In genomic region chr2:122370101-122370750, GRCm38 (mm10) we compare ENCODE assay signal across 16 mouse cellular contexts. TPM values are rescaled to one million over a fixed set of nuclear protein-coding genes. Genes with fewer than 3 reads are reported as not detected.
DNase-seq lines count a peak whose midpoint lies in the region; ATAC-seq lines count a peak whose summit lies in the region.
"Had no signal": no experiment of that assay in that cellular context is flagged by ENCODE, and none has a peak within 500 bp of the region (broad histone marks: within the 10 kb centered on the region; RNA-seq: fewer than 3 reads in every experiment).

No protein-coding gene starts in this region.

- no peaks in the 10 kb centered on the region for H3K9me3 ChIP-seq in hindbrain, embryonic 10.5 days
- H3K9me3 ChIP-seq in hindbrain, embryonic 13.5 days, result no peaks in the 10 kb centered on the region
- no peaks in the 10 kb centered on the region for H3K9me3 ChIP-seq in hindbrain, embryonic 15.5 days
- H3K9me3 ChIP-seq: embryonic facial prominence, embryonic 12.5 days; forebrain, embryonic 12.5 days had no signal

- H3K27me3 ChIP-seq in hindbrain, embryonic 10.5 days (ENCODE audit: insufficient read depth, poor library complexity, severe bottlenecking), result peaks cover 22% of the 10 kb centered on the region
- peaks cover 8% of the 10 kb centered on the region; the same call in 1 of the 2 replicates for H3K27me3 ChIP-seq in hindbrain, embryonic 13.5 days
- no peaks in the 10 kb centered on the region for H3K27me3 ChIP-seq in hindbrain, embryonic 15.5 days
- H3K27me3 ChIP-seq: embryonic facial prominence, embryonic 12.5 days had no signal

- DNase-seq in hindbrain, embryonic 10.5 days (ENCODE audit: low spot score), result no peak
- DNase-seq in 416B (ENCODE audit: low read depth), result peak; percentile 45
- peak; percentile 80 for DNase-seq in A20 (ENCODE audit: low read depth, low spot score)
- DNase-seq in adrenal gland, adult 18-20 months (ENCODE audit: low spot score in 2 of 2), result no peak
- no peak for DNase-seq in gastrocnemius, adult 8-10 months (ENCODE audit: low spot score in 2 of 2)
- no peak for DNase-seq in spleen, postnatal 36 days (ENCODE audit: low spot score in 2 of 2)
- DNase-seq: adrenal gland, adult 8-10 months; gastrocnemius, postnatal 10 days; layer of hippocampus, adult 9-11 months; right cerebral cortex, postnatal 14 days had no signal

- 0 out of 2 replicates have a peak overlapping the region, but pooled peaks have one; percentile 96 for H3K4me3 ChIP-seq in hindbrain, embryonic 10.5 days
- no peak overlapping the region for H3K4me3 ChIP-seq in hindbrain, embryonic 13.5 days
- no peak overlapping the region for H3K4me3 ChIP-seq in hindbrain, embryonic 15.5 days

- no peak for ATAC-seq in hindbrain, embryonic 13.5 days (ENCODE audit: low FRiP score)
- ATAC-seq in hindbrain, embryonic 15.5 days (ENCODE audit: low FRiP score, low read depth), result no peak

- no peak overlapping the region for H3K9ac ChIP-seq in hindbrain, embryonic 13.5 days
- H3K9ac ChIP-seq in hindbrain, embryonic 15.5 days, result no peak overlapping the region

- 0 out of 2 replicates have a peak, but pooled peaks cover 8% of the 10 kb centered on the region for H3K36me3 ChIP-seq in hindbrain, embryonic 10.5 days
- no peaks in the 10 kb centered on the region for H3K36me3 ChIP-seq in hindbrain, embryonic 13.5 days
- no peaks in the 10 kb centered on the region for H3K36me3 ChIP-seq in hindbrain, embryonic 15.5 days
- H3K36me3 ChIP-seq: embryonic facial prominence, embryonic 12.5 days; forebrain, embryonic 12.5 days had no signal

- WGBS in hindbrain, embryonic 10.5 days, result 21% methylated on average over 10 of the region's 10 CpGs
- 22% methylated on average over 10 of the region's 10 CpGs for WGBS in hindbrain, embryonic 13.5 days
- 28% methylated on average over 10 of the region's 10 CpGs for WGBS in hindbrain, embryonic 15.5 days

- H3K4me2 ChIP-seq in hindbrain, embryonic 13.5 days, result no peak overlapping the region
- peak overlapping the region; percentile 86 for H3K4me2 ChIP-seq in hindbrain, embryonic 15.5 days

- H3K4me1 ChIP-seq in hindbrain, embryonic 10.5 days (replicated peaks), result peaks cover 41% of the 10 kb centered on the region
- peaks cover 38% of the 10 kb centered on the region for H3K4me1 ChIP-seq in hindbrain, embryonic 13.5 days (replicated peaks)
- peaks cover 44% of the 10 kb centered on the region for H3K4me1 ChIP-seq in hindbrain, embryonic 15.5 days (replicated peaks)

- H3K27ac ChIP-seq in hindbrain, embryonic 10.5 days, result no peak overlapping the region
- no peak overlapping the region for H3K27ac ChIP-seq in hindbrain, embryonic 13.5 days
- H3K27ac ChIP-seq in hindbrain, embryonic 15.5 days (replicated peaks), result no peak overlapping the region
- H3K27ac ChIP-seq: embryonic facial prominence, embryonic 12.5 days; forebrain, embryonic 12.5 days had no signal

RNA-seq across cellular contexts. Expression of gene Shf, which starts 1.3 kb away (rescaled TPM):
- 8.8 and 9.6 TPM in 2 replicates for polyA plus RNA-seq in hindbrain, embryonic 10.5 days (2016; fragmentation: Nextera tagmentation; extraction: Ambion mirVana)
- 12.9 and 13.5 TPM in 2 replicates for polyA plus RNA-seq in hindbrain, embryonic 13.5 days (2015; fragmentation: Nextera tagmentation; extraction: Ambion mirVana)
- 11.1 and 12.6 TPM in 2 replicates for polyA plus RNA-seq in hindbrain, embryonic 15.5 days (2015; fragmentation: Nextera tagmentation; extraction: Ambion mirVana)
- 10 to 100 TPM in 1 of 2 experiments, 1 to 10 TPM in 1; 6.4 to 10.4 TPM for total RNA-seq in adrenal gland, adult 18-20 months (2021)
- 1 to 10 TPM; 1.3 to 1.9 (median 1.4) TPM for total RNA-seq in gastrocnemius, adult 8-10 months (2022)

RNA-seq across cellular contexts. Expression of gene Duox1, which starts 54.8 kb away (rescaled TPM):
- polyA plus RNA-seq in hindbrain, embryonic 10.5 days (2016; fragmentation: Nextera tagmentation; extraction: Ambion mirVana), result 0.04 TPM in 1 of 2 replicates, not detected in the other
- 0.13 and 0.16 TPM in 2 replicates for polyA plus RNA-seq in hindbrain, embryonic 13.5 days (2015; fragmentation: Nextera tagmentation; extraction: Ambion mirVana)
- polyA plus RNA-seq in hindbrain, embryonic 15.5 days (2015; fragmentation: Nextera tagmentation; extraction: Ambion mirVana), result 0.14 and 0.16 TPM in 2 replicates
- under 1 TPM in 1 of 2 experiments, not detected in 1; 0.07 TPM for total RNA-seq in adrenal gland, adult 18-20 months (2021)
- total RNA-seq in gastrocnemius, adult 8-10 months (2022), result under 1 TPM; 0.19 to 0.38 (median 0.29) TPM

RNA-seq across cellular contexts. Expression of gene Slc28a2, which starts 56.1 kb away (rescaled TPM):
- not detected in 2 replicates for polyA plus RNA-seq in hindbrain, embryonic 10.5 days (2016; fragmentation: Nextera tagmentation; extraction: Ambion mirVana)
- polyA plus RNA-seq in hindbrain, embryonic 13.5 days (2015; fragmentation: Nextera tagmentation; extraction: Ambion mirVana), result 0.05 and 0.14 TPM in 2 replicates
- polyA plus RNA-seq in hindbrain, embryonic 15.5 days (2015; fragmentation: Nextera tagmentation; extraction: Ambion mirVana), result 0.14 TPM in 1 of 2 replicates, not detected in the other
- total RNA-seq in adrenal gland, adult 18-20 months (2021), result 1 to 10 TPM; 1.2 to 7.1 TPM
- total RNA-seq in gastrocnemius, adult 8-10 months (2022), result 1 to 10 TPM; 4.6 to 5.7 (median 5.2) TPM
- polyA plus RNA-seq: forebrain, embryonic 12.5 days had no signal

RNA-seq across cellular contexts. Expression of gene Duoxa1, which starts 56.7 kb away (rescaled TPM):
- not detected in 2 replicates for polyA plus RNA-seq in hindbrain, embryonic 10.5 days (2016; fragmentation: Nextera tagmentation; extraction: Ambion mirVana)
- 0.13 TPM in 1 of 2 replicates, not detected in the other for polyA plus RNA-seq in hindbrain, embryonic 13.5 days (2015; fragmentation: Nextera tagmentation; extraction: Ambion mirVana)
- polyA plus RNA-seq in hindbrain, embryonic 15.5 days (2015; fragmentation: Nextera tagmentation; extraction: Ambion mirVana), result 0.23 and 0.52 TPM in 2 replicates
- total RNA-seq in adrenal gland, adult 18-20 months (2021), result not detected
- total RNA-seq in gastrocnemius, adult 8-10 months (2022), result under 1 TPM in 3 of 4 experiments, not detected in 1; 0.48 to 0.63 (median 0.62) TPM
- total RNA-seq: left cerebral cortex, postnatal 36 days had no signal
- polyA plus RNA-seq: heart, embryonic 14.5 days had no signal

Comparison
In these comparisons a context has a peak if more than half of its experiments do, and no peak if none do; other contexts are left out.
1. DNase-seq: peak in 416B (single experiment) and A20 (single experiment); none in hindbrain, embryonic 10.5 days (single experiment), adrenal gland, adult 18-20 months (0 of 2), gastrocnemius, adult 8-10 months (0 of 2) and spleen, postnatal 36 days (0 of 2).